Mouse (Mus musculus) cerebellum, adult 18-20 months (tissue): ENCODE measurements at regions not wholly inside any gene's neighbourhood (a gene's known extent, or its start where the extent isn't known, plus 50 kb on each side); places are given as distances from the start of the nearest gene placed in this dataset.

Experiments used
- DNase-seq, 2 experiments: peaks; one replicate each; pipeline ENCODE4 v3.0.0; 2021

- no peak for DNase-seq
These were observed 175.5 kb downstream of the 1700129C05Rik start for GRCm38 (mm10) chr14:58967163-58967562.

GRCm38 (mm10) chr14:58944958-58945357 lies 197.7 kb downstream of the 1700129C05Rik start:
- no peak for DNase-seq

- DNase-seq: no peak
These were observed 199.4 kb downstream of the 1700129C05Rik start for GRCm38 (mm10) chr14:58943267-58943765.

GRCm38 (mm10) chr14:58939086-58939485 lies 203.6 kb downstream of the 1700129C05Rik start:
- peak; percentile 87 to 95 for DNase-seq

GRCm38 (mm10) chr14:58938601-58938970 lies 204.1 kb downstream of the 1700129C05Rik start:
- peak in 1 of 2 experiments; percentile 29 for DNase-seq

GRCm38 (mm10) chr14:58937791-58938600 lies 204.7 kb downstream of the 1700129C05Rik start:
- DNase-seq: peak; percentile 28 to 32

GRCm38 (mm10) chr14:58937331-58937730 lies 205.4 kb downstream of the 1700129C05Rik start:
- DNase-seq: peak; percentile 43 to 54

GRCm38 (mm10) chr14:58936131-58936530 lies 206.6 kb downstream of the 1700129C05Rik start:
- DNase-seq: no peak

GRCm38 (mm10) chr14:58917853-58918252 lies 224.8 kb downstream of the 1700129C05Rik start:
- no peak for DNase-seq

- DNase-seq: no peak
These were observed 225.5 kb downstream of the 1700129C05Rik start for GRCm38 (mm10) chr14:58917228-58917627.

GRCm38 (mm10) chr14:58914937-58915336 lies 227.8 kb downstream of the 1700129C05Rik start:
- DNase-seq: no peak

GRCm38 (mm10) chr14:58910846-58911245 lies 231.8 kb downstream of the 1700129C05Rik start:
- no peak for DNase-seq

GRCm38 (mm10) chr14:58907932-58908331 lies 234.8 kb downstream of the 1700129C05Rik start:
- DNase-seq: no peak

GRCm38 (mm10) chr14:58907359-58907758 lies 235.3 kb downstream of the 1700129C05Rik start:
- DNase-seq: no peak

- DNase-seq: no peak
These were observed 236.1 kb downstream of the 1700129C05Rik start for GRCm38 (mm10) chr14:58906631-58907030.

GRCm38 (mm10) chr14:58868176-58868949 lies 274.3 kb downstream of the 1700129C05Rik start:
- DNase-seq: no peak

- no peak for DNase-seq
These were observed 275.1 kb downstream of the 1700129C05Rik start for GRCm38 (mm10) chr14:58867396-58868107.

- no peak for DNase-seq
These were observed 287.8 kb downstream of the 1700129C05Rik start for GRCm38 (mm10) chr14:58854871-58855270.

- DNase-seq: no peak
These were observed 298.1 kb downstream of the 1700129C05Rik start for GRCm38 (mm10) chr14:58844565-58844964.

- no peak for DNase-seq
These were observed 300.4 kb downstream of the 1700129C05Rik start for GRCm38 (mm10) chr14:58842196-58842886.

- no peak for DNase-seq
These were observed 319.8 kb downstream of the 1700129C05Rik start for GRCm38 (mm10) chr14:58822938-58823337.

GRCm38 (mm10) chr14:58817961-58818504 lies 324.7 kb downstream of the 1700129C05Rik start:
- peak; percentile 8 to 42 for DNase-seq
